Comparison of ENCODE assay signal across 17 mouse cellular contexts in genomic region chr1:127576143-127576542, GRCm38 (mm10).
DNase-seq lines count a peak whose midpoint lies in the region; ATAC-seq lines count a peak whose summit lies in the region.
"Had no signal": no experiment of that assay in that cellular context is flagged by ENCODE, and none has a peak within 500 bp of the region (broad histone marks: within the 10 kb centered on the region; RNA-seq: fewer than 3 reads in every experiment).

No protein-coding gene starts in this region.

- no peak for DNase-seq in heart, adult 9 months (ENCODE audit: low spot score in 2 of 2)
- DNase-seq in Muller cell, postnatal 12 days (ENCODE audit: inconsistent ontology term): peak; percentile 13
- DNase-seq in forebrain, embryonic 14.5 days (ENCODE audit: low spot score): no peak
- DNase-seq in gastrocnemius, postnatal 14 days: no peak
- no peak for DNase-seq in urinary bladder, adult 2 months (ENCODE audit: low spot score)
- DNase-seq: B cell, adult 2 months; cerebellum, adult 11-12 months; gastrocnemius, postnatal 36 days; heart, postnatal 14 days; kidney, adult 11 months; lung, postnatal 36 days; thymus, adult 18-20 months had no signal

- ATAC-seq in heart, embryonic 12.5 days (ENCODE audit: insufficient number of reproducible peaks, low FRiP score): peak; percentile 42; the same call in 1 of the 2 replicates
- ATAC-seq in forebrain, embryonic 14.5 days: peak; percentile 51
- ATAC-seq in midbrain, embryonic 12.5 days (ENCODE audit: low FRiP score, low read depth): peak; percentile 38
- no peak for ATAC-seq in megakaryocyte-erythroid progenitor cell, adult 5-6 weeks (replicated peaks; ENCODE audit: low FRiP score, low TSS enrichment, poor library complexity, severe bottlenecking)

- no peak overlapping the region for H3K4me3 ChIP-seq in heart, embryonic 12.5 days
- H3K4me3 ChIP-seq in forebrain, embryonic 14.5 days (ENCODE audit: low read depth, low read length): no peak overlapping the region
- H3K4me3 ChIP-seq in midbrain, embryonic 12.5 days: no peak overlapping the region
- H3K4me3 ChIP-seq: layer of hippocampus, adult 2 months; liver, embryonic 15.5 days had no signal

- 42% methylated on average over 3 of the region's 3 CpGs for WGBS in heart, embryonic 12.5 days
- 16% methylated on average over 3 of the region's 3 CpGs for WGBS in forebrain, embryonic 14.5 days
- 18% methylated on average over 3 of the region's 3 CpGs for WGBS in midbrain, embryonic 12.5 days

- H3K9ac ChIP-seq in heart, embryonic 12.5 days: no peak overlapping the region
- H3K9ac ChIP-seq in forebrain, embryonic 14.5 days (ENCODE audit: low read length): no peak overlapping the region
- H3K9ac ChIP-seq in midbrain, embryonic 12.5 days (replicated peaks): 0 out of 2 replicates have a peak overlapping the region, but pooled peaks have one; percentile 15
- H3K9ac ChIP-seq: liver, embryonic 15.5 days had no signal

- H3K27ac ChIP-seq in heart, embryonic 12.5 days (ENCODE audit: poor library complexity, severe bottlenecking): no peak overlapping the region
- peak overlapping the region; percentile 23; the same call in 1 of the 2 replicates for H3K27ac ChIP-seq in forebrain, embryonic 14.5 days (ENCODE audit: low read depth, low read length)
- peak overlapping the region; percentile 65 for H3K27ac ChIP-seq in midbrain, embryonic 12.5 days (replicated peaks)
- H3K27ac ChIP-seq: layer of hippocampus, adult 2 months; liver, embryonic 15.5 days had no signal

- no peaks in the 10 kb centered on the region for H3K27me3 ChIP-seq in heart, embryonic 12.5 days (replicated peaks)
- no peaks in the 10 kb centered on the region for H3K27me3 ChIP-seq in forebrain, embryonic 14.5 days (replicated peaks; ENCODE audit: control insufficient read depth, insufficient read depth, low read length)
- peaks cover 6% of the 10 kb centered on the region; the same call in 1 of the 2 replicates for H3K27me3 ChIP-seq in midbrain, embryonic 12.5 days
- H3K27me3 ChIP-seq: liver, embryonic 15.5 days had no signal

- intact Hi-C loops in gastrocnemius, postnatal 14 days (cut with DNase I; ENCODE audit: low total_unique reads): no loop called here

- peaks cover 14% of the 10 kb centered on the region for H3K4me1 ChIP-seq in heart, embryonic 12.5 days (replicated peaks)
- peaks cover 10% of the 10 kb centered on the region for H3K4me1 ChIP-seq in forebrain, embryonic 14.5 days (ENCODE audit: control insufficient read depth, insufficient read depth, low read length)
- peaks cover 32% of the 10 kb centered on the region for H3K4me1 ChIP-seq in midbrain, embryonic 12.5 days
- H3K4me1 ChIP-seq: liver, embryonic 15.5 days had no signal

- no peak overlapping the region for H3K4me2 ChIP-seq in heart, embryonic 12.5 days
- H3K4me2 ChIP-seq in forebrain, embryonic 14.5 days (ENCODE audit: low read length): no peak overlapping the region
- no peak overlapping the region; the same call in 1 of the 2 replicates for H3K4me2 ChIP-seq in midbrain, embryonic 12.5 days (replicated peaks)
- H3K4me2 ChIP-seq: liver, embryonic 15.5 days had no signal

- no peaks in the 10 kb centered on the region for H3K9me3 ChIP-seq in heart, embryonic 12.5 days (replicated peaks)
- no peaks in the 10 kb centered on the region for H3K9me3 ChIP-seq in forebrain, embryonic 14.5 days (replicated peaks; ENCODE audit: control insufficient read depth, low read length)
- H3K9me3 ChIP-seq in midbrain, embryonic 12.5 days: no peaks in the 10 kb centered on the region
- H3K9me3 ChIP-seq: liver, embryonic 15.5 days had no signal

- H3K36me3 ChIP-seq in heart, embryonic 12.5 days: no peaks in the 10 kb centered on the region
- H3K36me3 ChIP-seq in forebrain, embryonic 14.5 days (ENCODE audit: control insufficient read depth, insufficient read depth, low read length): no peaks in the 10 kb centered on the region
- H3K36me3 ChIP-seq in midbrain, embryonic 12.5 days: no peaks in the 10 kb centered on the region
- H3K36me3 ChIP-seq: liver, embryonic 15.5 days had no signal
